Mouse (Mus musculus): Measurements from ENCODE around the gene Kcnn1. TPM values are rescaled to one million over a fixed set of nuclear protein-coding genes. Genes with fewer than 3 reads are reported as not detected.

Gene Kcnn1
- total and polyA plus RNA-seq, 3 experiments = 1.6 to 10.0 (median 5.0) TPM

DNA sequence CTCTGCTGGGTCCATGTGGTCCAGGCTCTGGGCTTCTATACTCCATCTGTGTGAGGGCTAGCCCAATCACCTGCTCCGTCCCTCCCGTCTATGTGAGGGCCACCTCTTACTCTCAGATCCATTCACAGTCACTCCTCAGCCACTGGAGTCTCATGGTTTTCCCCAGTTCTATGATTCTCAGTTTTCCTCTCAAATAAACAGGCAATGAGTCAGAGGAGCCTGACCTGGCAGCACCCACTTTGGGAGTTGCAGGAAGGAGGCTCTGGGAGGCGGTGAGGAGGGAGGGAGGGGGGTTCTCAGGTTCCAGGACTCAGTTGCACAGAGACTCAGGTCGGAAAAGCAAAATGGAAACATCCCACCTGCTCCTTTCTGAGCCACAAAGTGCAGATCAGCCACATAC is 50.2 kb downstream of the Kcnn1 start:
- DNase-seq = no peak

DNA sequence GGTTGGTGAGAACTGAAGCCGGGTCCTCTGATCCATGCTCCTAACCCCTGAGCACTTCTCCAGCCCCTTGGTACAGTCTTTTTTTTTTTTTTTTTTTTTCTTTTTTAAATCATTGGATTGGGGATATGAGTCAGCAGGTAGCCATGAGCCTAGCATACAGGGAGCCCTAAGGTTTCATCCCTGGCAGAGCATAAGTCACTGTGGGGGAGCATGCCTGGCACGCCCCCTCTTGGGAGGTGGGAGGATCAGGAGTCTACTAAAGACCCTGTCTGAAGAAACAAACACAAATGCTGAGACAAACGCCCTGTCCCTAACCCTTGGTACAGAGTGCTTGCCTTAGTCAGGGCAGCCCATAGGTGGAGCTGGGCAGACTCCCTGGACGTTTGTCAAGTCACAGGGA is 51.0 kb downstream of the Kcnn1 start:
- DNase-seq = no peak

DNA sequence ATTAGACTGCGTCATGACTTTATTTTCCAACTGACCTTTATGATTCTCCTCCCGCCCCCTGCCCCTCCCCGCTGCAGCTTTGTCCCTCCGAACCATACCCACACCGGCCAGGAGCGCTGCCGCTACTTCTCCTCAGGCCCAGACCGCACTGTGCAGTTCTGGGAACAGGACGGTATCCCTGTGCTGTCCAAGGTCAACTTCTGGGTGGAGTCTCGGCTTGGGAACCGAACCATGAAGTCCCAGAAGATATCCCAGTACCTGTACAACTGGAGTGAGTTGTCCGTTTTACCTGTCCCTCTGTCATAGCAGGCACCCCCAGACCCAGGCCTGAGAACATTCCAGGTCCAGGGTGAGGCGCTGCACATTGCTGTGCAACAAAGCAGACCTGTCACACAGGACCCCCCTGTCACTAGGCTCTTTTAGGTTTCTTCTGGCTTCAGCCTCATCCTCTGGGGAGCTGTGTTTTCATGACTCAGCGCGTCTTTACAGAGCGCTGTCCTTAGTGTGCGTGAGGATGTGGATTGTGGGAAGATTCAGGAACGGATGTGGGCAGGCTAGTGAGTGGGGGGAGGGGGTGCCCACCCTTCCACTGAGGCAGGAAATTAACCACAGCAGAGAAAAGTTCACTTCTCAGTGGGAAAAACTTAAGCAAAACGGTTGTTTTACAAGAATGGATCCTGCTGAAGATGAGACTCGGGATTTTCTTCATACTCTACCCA is 51.9 kb downstream of the Kcnn1 start:
- DNase-seq = no peak

DNA sequence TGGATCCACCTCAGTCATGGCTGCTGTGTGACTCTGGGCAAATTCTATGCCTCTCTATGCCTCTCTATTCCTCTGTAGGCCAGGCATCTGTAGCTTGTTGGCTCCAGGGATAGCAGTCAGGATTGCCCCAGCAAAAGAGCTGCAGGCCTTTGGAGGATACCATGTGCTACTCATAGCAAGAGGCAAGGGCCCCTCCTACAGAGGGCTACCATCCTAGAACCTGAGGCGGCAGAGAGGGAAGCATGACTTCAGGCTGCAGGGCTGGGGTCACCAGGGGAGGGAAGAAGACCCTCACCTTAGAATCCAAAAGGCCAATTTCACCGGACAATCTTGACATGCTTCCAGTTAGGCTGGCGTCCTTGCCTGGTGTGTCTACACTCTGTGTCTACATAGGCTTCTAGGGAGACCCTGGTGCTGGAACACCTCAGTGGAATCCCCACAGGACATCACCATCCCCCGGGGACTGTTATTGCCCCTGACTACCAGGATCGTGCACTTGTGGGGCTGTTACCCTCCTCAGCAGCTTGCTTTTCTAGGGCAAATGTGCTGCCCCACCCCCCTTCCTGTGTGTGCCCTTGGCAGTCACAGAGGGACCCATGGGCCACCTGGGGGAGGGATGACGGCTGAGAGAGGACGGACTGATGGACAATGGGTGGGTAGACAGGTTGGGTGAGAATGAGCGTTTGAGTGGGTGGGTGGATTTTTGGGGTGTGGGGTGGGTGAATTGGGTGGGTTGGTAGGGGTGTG is 53.9 kb downstream of the Kcnn1 start:
- no peak for DNase-seq

DNA sequence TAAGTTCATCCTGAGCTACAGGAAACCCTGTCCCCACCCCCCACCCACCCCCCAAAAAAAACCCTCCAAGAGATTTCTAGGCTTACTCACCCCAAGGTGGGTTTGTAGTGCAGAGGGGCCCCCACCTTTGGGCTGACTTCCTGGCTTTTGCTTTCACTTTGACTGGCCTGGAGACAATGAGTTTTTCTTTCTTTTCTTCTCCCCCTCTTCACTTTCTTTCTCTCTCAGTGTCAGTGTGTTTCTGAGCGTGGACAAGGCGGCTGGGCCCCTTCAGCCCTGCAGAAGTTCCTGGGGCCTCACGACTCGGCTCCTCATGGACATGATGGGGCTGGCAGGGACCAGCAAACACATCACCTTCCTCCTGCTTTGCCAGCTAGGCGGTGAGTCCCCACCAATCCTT is 54.8 kb downstream of the Kcnn1 start, which contains the start of gene Il12rb1:
Il12rb1 (plus strand) TSS at position 211 of the 400 bp plus-strand sequence.
- DNase-seq = no peak

DNA sequence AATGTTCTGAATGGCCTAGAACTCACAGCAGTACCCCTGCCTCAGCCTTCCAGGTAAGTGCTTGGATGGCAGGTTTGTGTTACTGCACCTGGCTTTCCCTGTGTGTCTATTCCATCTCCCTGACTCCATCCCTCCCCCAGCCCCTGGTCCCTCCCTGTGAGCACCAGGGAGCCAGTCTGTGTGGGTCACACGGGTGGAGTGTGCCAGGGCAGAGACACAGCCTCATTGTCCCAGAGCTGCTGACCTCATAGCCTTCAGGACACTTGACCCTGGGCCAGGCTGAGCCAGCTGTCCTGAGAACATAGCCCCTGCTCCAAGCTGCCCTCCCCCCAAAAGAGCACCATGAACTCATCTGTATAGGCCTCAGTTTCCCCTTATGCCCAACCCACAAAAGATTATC is 55.8 kb downstream of the Kcnn1 start:
- DNase-seq = no peak

DNA sequence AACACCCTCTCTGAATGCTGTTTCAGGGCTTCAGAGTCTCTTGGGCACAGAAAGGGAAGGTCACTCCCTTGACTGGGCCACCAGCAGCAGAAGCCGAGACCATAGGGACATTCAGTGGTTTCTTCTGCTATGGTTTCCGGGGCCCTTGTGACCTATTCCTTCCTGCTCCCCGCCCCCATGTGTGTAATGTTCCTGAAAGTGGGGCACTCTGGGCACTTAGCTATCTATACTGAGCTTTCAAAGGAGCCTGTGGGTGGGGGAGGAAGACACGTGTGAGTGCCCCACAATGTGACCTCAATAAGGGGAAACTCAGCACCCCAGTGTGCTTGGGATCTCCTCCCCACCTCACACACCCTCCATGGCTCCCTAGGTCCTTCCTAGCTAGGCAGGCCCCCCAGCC is 56.5 kb downstream of the Kcnn1 start:
- DNase-seq = no peak

DNA sequence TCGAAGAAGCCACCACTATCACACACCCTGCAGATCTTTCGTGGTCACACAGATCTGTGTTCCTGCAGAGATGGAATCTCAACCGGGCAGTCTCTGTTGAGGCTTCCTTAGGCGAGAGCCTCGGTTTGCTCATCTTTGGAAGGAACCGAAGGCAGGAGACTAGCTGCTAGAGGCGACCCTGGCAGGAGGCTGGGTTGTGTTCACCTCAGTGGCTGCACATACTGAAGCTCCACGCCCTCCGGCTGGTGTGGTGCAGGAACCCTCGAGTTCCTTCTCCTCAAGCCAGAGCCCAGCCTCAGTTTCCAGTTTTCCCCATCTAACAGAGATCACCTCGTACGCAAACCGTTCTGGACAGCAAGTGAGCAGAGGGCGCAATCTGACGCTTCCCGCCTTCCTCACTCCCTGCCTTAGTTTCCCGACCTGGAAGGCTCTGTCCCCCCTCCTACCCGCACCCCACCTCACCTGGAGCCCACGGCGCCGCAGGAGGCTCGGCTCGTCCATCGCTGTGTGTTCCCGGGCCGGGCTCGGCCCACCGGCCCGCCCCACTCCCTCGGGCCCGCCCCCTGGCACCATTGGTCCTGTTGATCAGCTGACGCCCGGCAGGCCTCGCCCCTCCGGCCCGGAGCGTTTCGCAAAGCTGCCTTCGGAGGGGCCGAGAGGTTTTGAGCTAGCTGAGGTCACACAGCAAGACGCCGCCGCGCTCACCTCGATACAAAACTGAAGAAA is 58.4 kb downstream of the Kcnn1 start, which contains the start of gene Mast3:
Mast3 (minus strand) TSS at position 574 of the 726 bp plus-strand sequence.
- peak; percentile 94 for DNase-seq

DNA sequence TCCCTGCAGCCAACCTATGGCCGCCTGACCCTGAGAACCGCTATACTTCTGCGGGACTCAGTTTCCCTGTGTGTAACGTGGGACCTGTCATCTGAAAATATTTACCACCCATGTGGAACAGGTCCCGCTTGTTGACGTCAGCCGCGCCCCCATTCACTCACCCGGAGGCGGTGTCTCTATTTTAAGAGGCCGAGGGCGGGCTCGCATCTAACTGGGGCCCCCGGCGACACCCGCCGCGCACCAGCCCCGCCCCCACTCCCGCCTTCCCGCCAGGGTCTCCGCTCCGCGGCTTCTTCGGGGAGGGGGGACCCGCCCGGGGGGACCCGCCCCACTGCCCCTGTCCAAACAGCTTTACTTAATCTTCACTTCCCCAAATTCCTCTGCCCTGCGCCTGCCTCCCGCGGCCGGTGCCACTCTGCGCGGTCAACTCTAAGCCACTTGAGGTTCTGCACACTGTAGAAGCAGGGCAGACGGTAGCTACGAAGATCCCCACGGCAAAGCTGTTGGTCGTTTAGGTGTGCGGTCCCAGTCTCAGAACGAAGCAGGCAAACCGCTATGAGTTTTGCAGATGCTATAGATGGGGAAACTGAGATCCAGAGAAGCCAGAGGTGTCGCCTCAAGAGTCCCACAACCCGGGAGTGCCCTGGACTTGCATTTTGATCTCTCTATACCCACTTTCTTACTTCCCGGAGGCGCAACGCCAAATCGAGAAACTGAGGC is 59.1 kb downstream of the Kcnn1 start:
- DNase-seq = peak; percentile 48

DNA sequence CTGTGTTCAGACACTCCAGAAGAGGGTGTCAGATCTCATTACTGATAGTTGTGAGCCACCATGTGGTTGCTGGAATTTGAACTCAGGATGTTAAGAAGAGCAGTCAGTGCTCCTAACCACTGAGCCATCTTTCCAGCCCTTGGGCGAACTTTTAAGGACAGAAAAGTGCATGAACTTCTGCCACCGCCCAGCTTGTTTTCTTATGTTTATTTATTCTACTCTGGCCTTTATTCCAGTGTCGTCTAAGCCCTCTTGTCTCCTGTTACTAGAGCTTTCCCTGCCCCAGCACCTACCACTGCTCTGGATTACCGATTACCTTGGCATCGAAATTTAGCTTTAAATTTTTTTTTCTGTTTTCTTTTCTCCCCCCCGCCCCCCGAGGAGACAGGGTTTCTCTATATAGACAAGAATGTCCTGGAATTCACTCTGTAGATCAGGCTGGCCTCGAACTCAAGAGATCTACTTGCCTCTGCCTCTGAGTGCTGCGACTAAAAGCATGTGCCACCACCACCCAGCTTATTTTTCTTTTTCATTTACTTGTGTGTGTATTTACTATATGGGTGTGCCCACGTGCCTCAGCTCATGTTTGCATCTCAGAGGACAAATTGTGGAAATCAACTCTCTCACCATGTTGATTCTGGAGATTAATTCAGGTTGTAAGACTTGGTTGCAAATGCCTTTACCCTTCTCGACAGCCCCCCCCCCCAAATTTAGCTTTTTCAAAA is 60.1 kb downstream of the Kcnn1 start:
- no peak for DNase-seq

DNA sequence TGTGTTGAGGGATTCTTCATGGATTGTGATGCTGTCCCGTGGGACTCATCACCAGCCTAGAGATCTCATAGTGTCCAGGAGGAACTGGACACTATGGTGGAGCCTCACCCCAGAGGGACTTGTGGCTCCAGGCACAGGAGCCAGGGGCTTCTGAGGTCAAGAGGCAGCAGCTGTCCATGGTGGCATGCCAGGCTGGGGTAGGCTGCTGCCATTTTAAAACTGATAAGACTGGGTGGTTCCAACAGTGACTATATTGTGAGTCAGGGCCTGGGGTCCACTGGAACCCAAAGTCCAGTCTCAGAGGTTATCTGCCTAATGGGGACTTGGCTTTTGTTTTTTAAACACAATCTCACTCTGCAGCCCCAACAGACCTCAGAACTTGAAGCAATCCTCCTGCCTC is 61.2 kb downstream of the Kcnn1 start:
- no peak for DNase-seq

DNA sequence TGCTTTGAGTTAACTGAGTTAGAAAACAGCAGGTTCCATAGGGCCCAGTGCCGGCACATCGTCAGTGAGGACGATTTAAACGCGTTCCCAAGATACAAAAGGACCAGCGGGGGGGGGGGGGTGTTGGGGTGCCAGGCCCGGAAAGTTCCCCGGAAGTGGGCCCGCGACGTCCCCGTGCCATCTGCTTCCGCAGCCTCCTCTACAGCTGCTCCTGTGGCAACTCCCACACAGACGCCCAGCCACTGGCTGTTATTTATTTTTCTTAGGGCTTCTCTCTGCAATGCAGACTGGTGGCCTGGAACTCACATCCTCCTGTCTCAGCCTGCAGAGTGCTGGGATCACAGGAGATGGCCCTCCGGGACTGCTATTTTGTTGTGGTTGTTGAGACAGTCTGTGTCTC is 61.9 kb downstream of the Kcnn1 start:
- no peak for DNase-seq

DNA sequence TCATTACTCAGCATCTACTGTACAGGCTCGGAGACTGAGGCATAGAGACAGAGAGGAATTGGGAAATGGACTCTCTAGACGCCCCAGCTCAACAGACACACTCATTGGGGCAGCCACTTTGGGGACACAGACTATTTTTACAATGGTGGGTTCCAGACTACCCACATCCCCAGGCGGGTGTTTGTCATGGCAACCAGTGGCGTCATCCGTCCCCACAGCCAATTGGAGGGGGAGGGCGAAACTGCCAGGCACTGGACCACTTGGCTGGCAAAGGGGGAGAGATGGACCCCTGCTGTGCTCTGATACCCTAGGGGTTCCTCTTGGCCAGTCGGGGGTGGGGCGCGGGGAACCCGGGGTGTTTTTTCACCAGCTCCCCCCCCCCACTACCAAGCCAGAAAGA is 62.4 kb downstream of the Kcnn1 start:
- DNase-seq = no peak

DNA sequence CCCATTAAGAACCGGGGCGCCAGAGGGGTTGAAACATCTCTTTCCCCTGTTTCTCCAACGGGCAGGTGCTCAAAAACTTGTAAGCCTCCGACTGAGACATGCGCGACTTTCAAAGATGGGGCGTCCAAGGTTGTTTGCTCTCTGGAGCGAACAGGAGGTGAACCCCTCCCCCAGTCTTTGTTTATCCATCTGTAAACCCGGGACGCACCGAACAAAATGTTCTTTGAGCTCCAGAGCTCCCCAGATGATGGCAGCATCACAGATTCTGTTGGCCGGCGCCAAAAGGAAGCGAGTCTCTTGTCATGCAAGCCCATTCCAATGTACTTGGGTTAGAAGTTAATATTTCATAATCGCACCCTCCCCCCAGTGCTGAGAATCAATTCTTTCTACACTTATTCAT is 64.8 kb downstream of the Kcnn1 start:
- DNase-seq = no peak

DNA sequence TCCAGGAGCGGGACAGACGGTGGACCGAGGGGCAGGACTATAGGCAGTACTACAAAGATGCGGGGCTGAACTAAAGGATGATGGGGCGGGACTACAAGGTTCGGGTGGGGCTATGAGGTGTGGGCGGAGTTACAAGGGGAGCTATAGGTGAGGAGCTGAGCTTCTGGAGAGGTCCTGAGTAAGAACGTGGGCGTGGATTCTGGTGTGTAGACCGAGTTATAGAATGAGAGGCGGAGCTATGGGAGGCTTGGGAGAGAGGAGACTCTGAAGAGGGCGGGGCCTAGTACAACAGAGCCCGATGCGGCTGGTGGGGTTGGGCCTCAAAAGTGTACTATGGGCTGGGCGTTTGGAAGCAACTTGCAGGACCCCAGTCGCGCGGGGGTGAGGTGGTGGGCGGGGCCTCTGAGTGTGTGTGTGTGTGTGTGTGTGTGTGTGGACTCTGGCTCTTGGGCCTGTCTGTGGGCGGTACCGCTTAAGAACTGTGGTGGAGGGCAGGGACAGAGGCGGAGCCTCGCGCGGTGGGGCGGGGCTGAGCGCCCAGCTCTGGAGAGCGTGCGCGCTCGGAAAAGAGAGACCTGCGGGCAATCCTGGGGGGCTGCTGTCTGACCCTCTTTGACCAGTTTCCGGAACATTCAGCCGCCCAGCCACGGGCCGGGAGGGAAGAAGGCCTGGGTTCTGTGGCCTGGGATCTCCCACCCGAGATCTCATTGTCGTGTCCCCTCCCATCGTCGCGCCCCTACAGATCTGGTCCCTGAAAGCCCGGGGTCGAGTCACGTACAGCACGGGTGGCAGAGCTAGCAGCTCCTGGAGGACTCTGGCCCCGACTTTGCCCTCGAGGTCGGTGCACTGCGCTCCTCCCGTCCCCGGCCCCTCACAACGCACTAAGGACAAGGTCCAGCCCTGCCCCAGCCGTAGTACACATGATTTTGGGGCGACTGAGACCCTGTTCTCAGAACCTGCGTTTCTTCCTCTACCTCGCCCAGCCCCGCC is 65.7 kb downstream of the Kcnn1 start:
- DNase-seq = peak; percentile 96

DNA sequence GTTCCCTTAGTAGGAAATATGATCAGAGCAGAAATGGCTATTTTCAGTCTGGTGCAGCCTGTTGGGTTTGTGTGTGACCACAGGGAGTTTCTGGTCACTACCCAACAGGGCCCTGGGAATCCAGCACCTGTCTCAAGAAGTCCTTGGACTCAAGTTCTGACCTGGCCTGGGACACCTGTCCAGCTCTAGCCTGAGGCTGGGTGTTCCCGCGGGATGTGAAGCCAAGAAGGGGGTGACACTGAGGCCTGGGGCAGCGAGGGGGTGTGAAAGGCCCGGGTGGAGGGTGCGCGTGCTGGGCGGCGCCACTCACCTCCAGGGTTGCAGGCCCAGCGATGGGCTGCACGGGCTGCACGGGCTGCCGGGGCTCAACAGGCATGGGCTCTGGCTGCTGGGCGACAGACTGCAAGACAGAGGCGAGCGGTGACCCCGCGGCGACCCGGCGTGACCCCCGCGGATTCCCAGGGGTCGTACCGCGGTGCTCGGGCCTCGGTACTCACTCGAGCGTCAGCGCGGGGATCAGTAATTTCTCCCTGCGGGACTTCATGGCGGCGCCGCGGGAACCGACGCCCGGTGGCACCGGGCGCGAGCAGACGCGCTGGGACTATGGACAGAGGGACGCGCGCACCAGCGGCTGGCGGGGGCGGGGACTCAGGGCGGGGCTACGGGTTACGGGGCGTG is 66.5 kb downstream of the Kcnn1 start:
- DNase-seq = no peak

DNA sequence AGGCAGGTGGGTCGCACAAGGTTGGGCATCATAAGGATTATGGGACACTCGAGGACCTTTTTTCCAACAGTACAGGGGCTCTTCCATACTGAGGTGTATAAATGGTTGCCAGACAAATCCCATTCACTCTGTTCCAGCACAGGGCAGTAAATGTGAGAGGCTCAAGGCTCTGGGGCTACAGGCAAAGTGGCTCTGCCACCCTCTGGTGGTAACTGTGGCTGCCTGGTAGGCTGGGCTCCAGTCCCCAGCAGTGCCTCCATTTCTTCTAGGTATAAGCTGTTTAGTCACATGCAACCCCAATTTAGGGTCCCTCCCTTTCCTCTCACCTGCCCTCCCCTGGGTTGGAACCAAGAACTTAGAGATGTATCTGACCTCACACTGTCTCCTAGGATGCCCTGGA is 67.7 kb downstream of the Kcnn1 start:
- DNase-seq = no peak

DNA sequence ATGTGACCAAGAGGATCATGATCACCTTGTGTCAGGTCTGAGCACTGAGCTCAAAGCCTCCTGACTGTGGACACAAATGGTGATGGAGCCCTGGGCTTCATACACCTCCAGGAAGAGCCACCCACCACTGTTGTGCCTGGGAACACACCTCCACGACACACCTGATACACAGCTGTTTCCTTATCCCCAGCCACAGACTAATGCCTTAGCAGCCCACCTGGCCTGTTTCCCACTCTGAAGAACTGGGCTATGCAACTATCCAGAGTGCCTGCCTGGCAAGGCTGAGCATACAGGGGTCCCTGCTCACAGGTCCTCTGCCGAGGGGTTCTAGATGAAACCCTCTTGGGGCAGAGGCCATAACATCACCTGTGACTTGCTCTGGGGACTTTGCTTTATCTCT is 68.8 kb downstream of the Kcnn1 start:
- no peak for DNase-seq

DNA sequence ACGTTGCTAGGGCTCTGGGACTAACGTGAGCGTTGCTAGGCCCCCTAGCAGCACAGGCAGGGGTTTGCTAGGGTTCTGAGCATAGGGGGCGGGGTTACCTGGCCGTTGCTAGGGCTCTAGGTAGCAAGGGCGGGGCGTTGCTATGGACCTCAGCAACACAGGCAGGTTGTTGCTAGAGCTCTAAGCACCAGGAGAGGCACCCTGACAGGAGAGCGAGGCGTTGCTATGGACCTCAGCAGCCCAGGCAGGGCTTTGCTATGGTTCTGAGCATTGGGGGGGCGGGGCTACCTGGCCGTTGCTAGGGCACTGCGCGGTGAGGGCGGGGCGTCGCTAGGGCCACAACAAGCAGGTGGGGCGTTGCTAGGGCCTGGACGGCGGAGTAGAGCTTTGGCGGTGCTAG is 70.4 kb downstream of the Kcnn1 start:
- DNase-seq = no peak

Data from adrenal gland, adult 2 months (tissue).